Mouse (Mus musculus): Measurements from ENCODE around the gene Terb2. TPM values are rescaled to one million over a fixed set of nuclear protein-coding genes. Genes with fewer than 3 reads are reported as not detected.

Gene Terb2
- polyA plus RNA-seq, 1 experiment from 2014 or later: not detected

- H3K4me1 ChIP-seq (ENCODE audit: insufficient read depth): peaks cover 21% of the 10 kb centered on the region
- no peaks in the 10 kb centered on the region for H3K9me3 ChIP-seq (ENCODE audit: low read length)
- no peak for ATAC-seq
- no peak overlapping the region for H3K4me3 ChIP-seq (ENCODE audit: low read depth, low read length)
- H3K27ac ChIP-seq (ENCODE audit: low read depth): peak overlapping the region; percentile 80
- H3K27me3 ChIP-seq (ENCODE audit: insufficient read depth, low read length): no peaks in the 10 kb centered on the region
- H3K36me3 ChIP-seq (replicated peaks; ENCODE audit: insufficient read depth, low read length): peaks cover 4% of the 10 kb centered on the region; the same call in 1 of the 2 replicates
- no peak overlapping the region for H3K4me2 ChIP-seq (ENCODE audit: low read depth, low read length)
- DNase-seq: no peak
- TF ChIP-seq CTCF (IDR thresholded peaks at IDR 0.05; ENCODE audit: low read depth): no peak
- no peak overlapping the region for H3K9ac ChIP-seq (replicated peaks)
Measured at GRCm38 (mm10) chr2:122240735-122241134, 54.7 kb downstream of the Terb2 start.

- H3K9ac ChIP-seq (replicated peaks): no peak overlapping the region
Measured at GRCm38 (mm10) chr2:122241226-122241625, 55.2 kb downstream of the Terb2 start.

DNA sequence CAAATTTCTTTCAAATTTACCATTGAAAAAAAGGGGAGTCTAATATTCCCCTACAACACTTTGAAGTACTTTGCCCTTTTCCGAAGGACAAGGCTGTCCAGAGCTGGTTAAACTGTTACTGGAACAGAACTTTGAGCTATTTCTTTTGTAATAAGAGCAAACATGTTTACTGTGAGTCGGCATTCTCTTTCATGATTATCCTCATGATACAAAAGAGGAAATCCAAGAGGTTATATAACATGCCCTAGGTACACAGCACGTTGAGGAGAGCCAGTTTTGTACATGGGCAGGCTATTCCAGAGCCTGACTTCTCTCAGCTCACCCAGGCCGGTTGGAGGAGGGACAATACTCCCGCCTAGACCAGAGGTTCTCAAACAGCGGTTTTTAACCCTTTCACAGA, 55.9 kb downstream of the Terb2 start:
- Histone ChIP-seq H3K4me2 (ENCODE audit: low read depth, low read length) (no peak overlapping the region), H3K27me3 (ENCODE audit: insufficient read depth, low read length) (no peaks in the 10 kb centered on the region), H3K36me3 (replicated peaks; ENCODE audit: insufficient read depth, low read length) (0 out of 2 replicates have a peak, but pooled peaks cover 10% of the 10 kb centered on the region), H3K4me3 (ENCODE audit: low read depth, low read length) (no peak overlapping the region), H3K9ac (replicated peaks) (no peak overlapping the region), H3K4me1 (ENCODE audit: insufficient read depth) (peaks cover 14% of the 10 kb centered on the region), H3K27ac (ENCODE audit: low read depth) (peak overlapping the region; percentile 80), H3K9me3 (ENCODE audit: low read length) (no peaks in the 10 kb centered on the region)
- WGBS (ENCODE audit: insufficient replicate concordance): 51% methylated on average over 6 of the region's 6 CpGs
- DNase-seq: no peak
- peak; percentile 81 for ATAC-seq
- TF ChIP-seq EP300 (IDR thresholded peaks at IDR 0.05; ENCODE audit: low read depth) (peak; percentile 84; the same call in 1 of the 2 replicates), CTCF (IDR thresholded peaks at IDR 0.05; ENCODE audit: low read depth) (no peak)

More at GRCm38 (mm10) chr2:122241226-122241625, 55.2 kb downstream of the Terb2 start:
- 71% methylated on average over 4 of the region's 4 CpGs for WGBS (ENCODE audit: insufficient replicate concordance)
- Histone ChIP-seq H3K4me2 (ENCODE audit: low read depth, low read length) (no peak overlapping the region), H3K36me3 (replicated peaks; ENCODE audit: insufficient read depth, low read length) (peaks cover 4% of the 10 kb centered on the region; the same call in 1 of the 2 replicates), H3K27me3 (ENCODE audit: insufficient read depth, low read length) (no peaks in the 10 kb centered on the region), H3K9me3 (ENCODE audit: low read length) (no peaks in the 10 kb centered on the region), H3K27ac (ENCODE audit: low read depth) (peak overlapping the region; percentile 80), H3K4me1 (ENCODE audit: insufficient read depth) (peaks cover 17% of the 10 kb centered on the region), H3K4me3 (ENCODE audit: low read depth, low read length) (no peak overlapping the region)
- DNase-seq (no peak), ATAC-seq (no peak)
- no peak for TF ChIP-seq CTCF (IDR thresholded peaks at IDR 0.05; ENCODE audit: low read depth)
- no peak for TF ChIP-seq EP300 (IDR thresholded peaks at IDR 0.05; ENCODE audit: low read depth)

DNA sequence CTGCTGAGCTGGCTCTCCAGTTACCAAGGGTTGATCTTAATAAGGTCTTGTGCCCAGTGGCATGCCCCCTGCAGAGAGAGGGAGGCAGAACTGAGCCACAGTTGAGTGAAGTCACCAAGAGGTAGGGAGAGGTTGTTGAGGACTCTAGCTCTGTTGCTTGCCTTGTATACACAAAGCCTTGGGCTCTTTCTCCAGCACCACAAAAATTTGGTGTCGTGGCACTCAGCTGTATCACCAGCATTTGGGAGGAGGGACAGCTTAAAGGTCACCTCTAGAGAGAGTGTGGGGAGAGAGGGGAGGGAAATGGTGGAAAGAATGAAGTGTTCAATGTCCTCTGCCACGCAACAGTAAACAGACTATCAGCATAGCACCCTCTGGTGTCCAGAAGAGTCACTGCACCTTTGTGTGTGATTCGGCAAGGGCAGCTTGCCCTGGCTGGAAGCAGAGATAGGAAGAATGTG, 57.6 kb downstream of the Terb2 start:
- H3K36me3 ChIP-seq (replicated peaks; ENCODE audit: insufficient read depth, low read length): peaks cover 16% of the 10 kb centered on the region
- H3K4me3 ChIP-seq (ENCODE audit: low read depth, low read length): no peak overlapping the region
- H3K9me3 ChIP-seq (ENCODE audit: low read length): no peaks in the 10 kb centered on the region
- H3K27me3 ChIP-seq (ENCODE audit: insufficient read depth, low read length): no peaks in the 10 kb centered on the region
- ATAC-seq: peak; percentile 67
- H3K27ac ChIP-seq (ENCODE audit: low read depth): peak overlapping the region; percentile 80
- WGBS (ENCODE audit: insufficient replicate concordance): 9% methylated on average over 3 of the region's 3 CpGs
- H3K4me1 ChIP-seq (ENCODE audit: insufficient read depth): peaks cover 12% of the 10 kb centered on the region
- no peak overlapping the region for H3K4me2 ChIP-seq (ENCODE audit: low read depth, low read length)
- no peak overlapping the region for H3K9ac ChIP-seq (replicated peaks)
- no peak for TF ChIP-seq EP300 (IDR thresholded peaks at IDR 0.05; ENCODE audit: low read depth)
- TF ChIP-seq CTCF (IDR thresholded peaks at IDR 0.05; ENCODE audit: low read depth): peak; percentile 96
- DNase-seq: peak; percentile 76

DNA sequence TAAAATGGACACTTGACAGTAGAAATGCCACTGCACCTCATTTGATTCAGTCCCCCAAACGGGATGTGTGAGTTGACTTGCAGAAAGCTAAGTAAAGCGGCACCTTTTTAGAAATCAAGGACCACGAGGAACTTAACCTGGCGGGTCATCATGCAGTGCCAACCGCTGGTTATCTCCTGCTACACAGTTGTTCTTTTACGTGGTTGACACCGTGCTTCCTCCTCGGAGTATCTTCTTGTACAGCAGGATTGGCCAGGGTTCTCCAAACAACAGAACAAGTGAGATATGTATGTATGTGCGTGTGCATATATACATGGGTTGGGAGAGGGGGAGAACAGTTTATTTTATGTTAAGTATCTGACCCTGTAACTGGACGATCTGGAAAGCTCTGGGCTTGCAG, 61.7 kb downstream of the Terb2 start:
- Histone ChIP-seq H3K4me1 (ENCODE audit: insufficient read depth) (peaks cover 10% of the 10 kb centered on the region), H3K9me3 (ENCODE audit: low read length) (no peaks in the 10 kb centered on the region), H3K36me3 (replicated peaks; ENCODE audit: insufficient read depth, low read length) (peaks cover 32% of the 10 kb centered on the region), H3K27ac (ENCODE audit: low read depth) (no peak overlapping the region), H3K4me2 (ENCODE audit: low read depth, low read length) (no peak overlapping the region), H3K4me3 (ENCODE audit: low read depth, low read length) (no peak overlapping the region), H3K27me3 (ENCODE audit: insufficient read depth, low read length) (no peaks in the 10 kb centered on the region), H3K9ac (replicated peaks) (no peak overlapping the region)
- no peak for ATAC-seq
- TF ChIP-seq EP300 (IDR thresholded peaks at IDR 0.05; ENCODE audit: low read depth) (no peak), CTCF (IDR thresholded peaks at IDR 0.05; ENCODE audit: low read depth) (no peak)
- DNase-seq: no peak
- 75% methylated on average over 10 of the region's 10 CpGs for WGBS (ENCODE audit: insufficient replicate concordance)

DNA sequence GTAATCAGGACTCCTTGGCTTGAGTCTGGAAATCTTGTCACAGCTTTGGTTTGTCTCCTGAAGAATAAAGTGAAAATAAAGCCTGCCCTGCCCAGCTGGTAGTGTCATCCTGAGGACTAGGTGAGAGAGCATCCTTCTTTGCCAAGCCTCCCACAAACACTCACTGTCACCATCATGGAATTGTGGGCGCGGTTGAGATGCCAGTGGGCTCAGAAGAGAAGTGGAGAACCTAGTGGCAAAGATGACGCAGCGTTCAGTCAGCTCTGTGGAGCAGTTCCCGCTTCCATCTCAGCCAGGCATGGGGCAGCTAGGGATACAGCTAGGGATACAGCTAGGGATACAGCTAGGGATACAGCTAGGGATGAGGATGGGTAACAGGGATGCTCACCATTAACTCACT, 69.9 kb downstream of the Terb2 start:
- H3K27me3 ChIP-seq (ENCODE audit: insufficient read depth, low read length): no peaks in the 10 kb centered on the region
- ATAC-seq (no peak), DNase-seq (no peak)
- 91% methylated on average over 5 of the region's 5 CpGs for WGBS (ENCODE audit: insufficient replicate concordance)
- no peak overlapping the region for H3K27ac ChIP-seq (ENCODE audit: low read depth)
- H3K9ac ChIP-seq (replicated peaks): no peak overlapping the region
- no peak overlapping the region for H3K4me3 ChIP-seq (ENCODE audit: low read depth, low read length)
- H3K4me2 ChIP-seq (ENCODE audit: low read depth, low read length): no peak overlapping the region
- H3K36me3 ChIP-seq (replicated peaks; ENCODE audit: insufficient read depth, low read length): peaks cover 31% of the 10 kb centered on the region
- TF ChIP-seq CTCF (IDR thresholded peaks at IDR 0.05; ENCODE audit: low read depth) (no peak), EP300 (IDR thresholded peaks at IDR 0.05; ENCODE audit: low read depth) (no peak)
- H3K4me1 ChIP-seq (ENCODE audit: insufficient read depth): no peaks in the 10 kb centered on the region
- no peaks in the 10 kb centered on the region for H3K9me3 ChIP-seq (ENCODE audit: low read length)

Other genes starting within 250 kb of the Terb2 start
- 10.8 and 12.1 TPM in 2 replicates for gene Ctdspl2, start 230.3 kb upstream of the Terb2 start, polyA plus RNA-seq (2015; fragmentation: Nextera tagmentation; extraction: Ambion mirVana)
- gene Mageb3, start 230.2 kb upstream of the Terb2 start, polyA plus RNA-seq (2015; fragmentation: Nextera tagmentation; extraction: Ambion mirVana): 0.06 TPM in 1 of 2 replicates, not detected in the other
- 9.8 and 10.3 TPM in 2 replicates for gene Eif3j1, start 157.7 kb upstream of the Terb2 start, polyA plus RNA-seq (2015; fragmentation: Nextera tagmentation; extraction: Ambion mirVana)
- gene Spg11, start 67.9 kb upstream of the Terb2 start, polyA plus RNA-seq (2015; fragmentation: Nextera tagmentation; extraction: Ambion mirVana): 1.6 and 2.2 TPM in 2 replicates
- gene B2m, start 38.6 kb upstream of the Terb2 start, polyA plus RNA-seq (2015; fragmentation: Nextera tagmentation; extraction: Ambion mirVana): 1,317 and 1,377 TPM in 2 replicates
- gene Trim69, start 25.6 kb upstream of the Terb2 start, polyA plus RNA-seq (2015; fragmentation: Nextera tagmentation; extraction: Ambion mirVana): not detected in 2 replicates
- 0.14 and 0.18 TPM in 2 replicates for gene Patl2, start 83 bp upstream of the Terb2 start, polyA plus RNA-seq (2015; fragmentation: Nextera tagmentation; extraction: Ambion mirVana)
- gene Sord, start 48.5 kb downstream of the Terb2 start, polyA plus RNA-seq (2015; fragmentation: Nextera tagmentation; extraction: Ambion mirVana): 294 and 325 TPM in 2 replicates
- gene Duox2, start 112.2 kb downstream of the Terb2 start, polyA plus RNA-seq (2015; fragmentation: Nextera tagmentation; extraction: Ambion mirVana): 0.02 TPM in 2 replicates
- not detected in 2 replicates for gene Duoxa2, start 112.6 kb downstream of the Terb2 start, polyA plus RNA-seq (2015; fragmentation: Nextera tagmentation; extraction: Ambion mirVana)
- not detected in 2 replicates for gene Duoxa1, start 127.5 kb downstream of the Terb2 start, polyA plus RNA-seq (2015; fragmentation: Nextera tagmentation; extraction: Ambion mirVana)
- not detected in 2 replicates for gene Duox1, start 129.4 kb downstream of the Terb2 start, polyA plus RNA-seq (2015; fragmentation: Nextera tagmentation; extraction: Ambion mirVana)
- 1.2 and 1.3 TPM in 2 replicates for gene Shf, start 182.9 kb downstream of the Terb2 start, polyA plus RNA-seq (2015; fragmentation: Nextera tagmentation; extraction: Ambion mirVana)
- 1.8 TPM in 2 replicates for gene Slc28a2, start 240.2 kb downstream of the Terb2 start, polyA plus RNA-seq (2015; fragmentation: Nextera tagmentation; extraction: Ambion mirVana)

All from liver, postnatal 0 days (tissue).